Mouse (Mus musculus) olfactory bulb, adult 2 months (tissue): ENCODE measurements around the gene Fibcd1. TPM values are rescaled to one million over a fixed set of nuclear protein-coding genes. Genes with fewer than 3 reads are reported as not detected.

Experiments used
- H3K27ac ChIP-seq: fragments of 200-500 bp; 2 replicates; pipeline ENCODE4 v1.5.1; 2012; ENCODE audit warnings: low read depth, low read length; ENCODE audit not compliant: insufficient read depth
- H3K4me1 ChIP-seq: fragments of 200-500 bp; 2 replicates; pipeline ENCODE4 v1.6.1; 2012; ENCODE audit warnings: low read length; ENCODE audit not compliant: control insufficient read depth, insufficient read depth
- H3K4me3 ChIP-seq: fragments of 200-500 bp; 2 replicates; pipeline ENCODE4 v1.5.1; 2012; ENCODE audit warnings: mild to moderate bottlenecking, low read depth, low read length, moderate library complexity; ENCODE audit not compliant: insufficient read depth
- CTCF ChIP-seq: fragments of 200-500 bp; IDR thresholded peaks from 2 replicates; pipeline ENCODE4 v1.5.1; 2012; ENCODE audit warnings: low read depth, mild to moderate bottlenecking, low read length, moderate library complexity; ENCODE audit not compliant: insufficient read depth
- POLR2A ChIP-seq: fragments of 200-500 bp; IDR thresholded peaks from 2 replicates; pipeline ENCODE4 v1.6.1; 2012; ENCODE audit warnings: mild to moderate bottlenecking, low read depth, low read length, moderate library complexity; ENCODE audit not compliant: insufficient read depth
- WGBS: fragments of 180-500 bp; shearing (Covaris S2); methylation state at CpG from one replicate; pipeline ENCODE4 v1.1.7; 2018; 5-methylcytosine and 5-hydroxymethylcytosine counted together
- polyA plus RNA-seq: library from polyadenylated mRNA; stranded (reverse); fragments of >200 nt; gene quantifications from 2 replicates; pipeline ENCODE4 v1.2.4, GENCODE M21; 2012; ENCODE audit warnings: low replicate concordance; ENCODE audit not compliant: missing spikeins, insufficient read depth, insufficient read length

Gene Fibcd1
- polyA plus RNA-seq, 1 experiment, result not detected

- H3K4me3 ChIP-seq, result no peak overlapping the region
- TF ChIP-seq CTCF, result peak; percentile 17; the same call in 1 of the 2 replicates
- no peak for TF ChIP-seq POLR2A
- H3K27ac ChIP-seq, result no peak overlapping the region
- H3K4me1 ChIP-seq, result peaks cover 41% of the 10 kb centered on the region
- WGBS, result 73% methylated on average over 14 of the region's 15 CpGs
These were observed 21.7 kb downstream of the Fibcd1 start for GRCm38 (mm10) chr2:31823933-31824730.

- H3K4me1 ChIP-seq, result peaks cover 34% of the 10 kb centered on the region
- TF ChIP-seq CTCF (no peak), POLR2A (no peak)
- 17% methylated on average over 39 of the region's 39 CpGs for WGBS
- no peak overlapping the region for H3K27ac ChIP-seq
- peak overlapping the region; percentile 3; the same call in 1 of the 2 replicates for H3K4me3 ChIP-seq
These were observed 23.1 kb downstream of the Fibcd1 start for GRCm38 (mm10) chr2:31822524-31823371.

GRCm38 (mm10) chr2:31815367-31815766, 30.4 kb downstream of the Fibcd1 start:
- 36% methylated on average over 5 of the region's 5 CpGs for WGBS
- no peak overlapping the region for H3K4me3 ChIP-seq
- 0 out of 2 replicates have a peak, but pooled peaks cover 2% of the 10 kb centered on the region for H3K4me1 ChIP-seq
- TF ChIP-seq CTCF (peak; percentile 82), POLR2A (no peak)
- no peak overlapping the region for H3K27ac ChIP-seq

- TF ChIP-seq CTCF (no peak), POLR2A (no peak)
- WGBS, result 57% methylated on average over 7 of the region's 7 CpGs
- H3K4me3 ChIP-seq, result no peak overlapping the region
- H3K4me1 ChIP-seq, result 0 out of 2 replicates have a peak, but pooled peaks cover 2% of the 10 kb centered on the region
- no peak overlapping the region for H3K27ac ChIP-seq
These were observed 31.1 kb downstream of the Fibcd1 start for GRCm38 (mm10) chr2:31814699-31815098.

- no peak for TF ChIP-seq CTCF
- no peak for TF ChIP-seq POLR2A
- no peak overlapping the region for H3K4me3 ChIP-seq
- H3K27ac ChIP-seq, result no peak overlapping the region
- peaks cover 12% of the 10 kb centered on the region for H3K4me1 ChIP-seq
- 92% methylated on average over 4 of the region's 4 CpGs for WGBS
These were observed 32.2 kb downstream of the Fibcd1 start for GRCm38 (mm10) chr2:31813641-31814040.

GRCm38 (mm10) chr2:31811086-31811958, 34.5 kb downstream of the Fibcd1 start:
- H3K27ac ChIP-seq, result no peak overlapping the region
- peaks cover 16% of the 10 kb centered on the region for H3K4me1 ChIP-seq
- WGBS, result 81% methylated on average over 14 of the region's 14 CpGs
- no peak overlapping the region for H3K4me3 ChIP-seq
- no peak for TF ChIP-seq POLR2A
- TF ChIP-seq CTCF, result no peak

GRCm38 (mm10) chr2:31810444-31810843, 35.4 kb downstream of the Fibcd1 start, which contains the start of gene Qrfp:
Qrfp (minus strand) TSS chr2:31810580.
- WGBS, result 76% methylated on average over 12 of the region's 12 CpGs
- TF ChIP-seq CTCF (no peak), POLR2A (no peak)

GRCm38 (mm10) chr2:31809358-31809740, 36.5 kb downstream of the Fibcd1 start:
- H3K27ac ChIP-seq, result no peak overlapping the region
- H3K4me1 ChIP-seq, result peaks cover 14% of the 10 kb centered on the region
- 36% methylated on average over 2 of the region's 2 CpGs for WGBS
- no peak overlapping the region for H3K4me3 ChIP-seq
- TF ChIP-seq CTCF (no peak), POLR2A (no peak)

More at GRCm38 (mm10) chr2:31810444-31810843, 35.4 kb downstream of the Fibcd1 start, which contains the start of gene Qrfp:
- Histone ChIP-seq H3K4me1 (peaks cover 15% of the 10 kb centered on the region), H3K27ac (no peak within 1 kb of the TSS), H3K4me3 (no peak within 1 kb of the TSS)
